Mouse (Mus musculus): ENCODE measurements around the gene Sept9. TPM values are rescaled to one million over a fixed set of nuclear protein-coding genes. Genes with fewer than 3 reads are reported as not detected.

Gene Sept9
- polyA plus RNA-seq, 1 experiment from 2014 or later, result 139 TPM

GRCm38 (mm10) chr11:117410059-117410458 lies 210.6 kb downstream of the Sept9 start:
- H3K9ac ChIP-seq (ENCODE audit: low read length), result no peak overlapping the region
- no peak for ATAC-seq (ENCODE audit: low read depth)
- H3K4me1 ChIP-seq (replicated peaks; ENCODE audit: control insufficient read depth, insufficient read depth, low read length), result peaks cover 26% of the 10 kb centered on the region
- no peak overlapping the region for H3K4me2 ChIP-seq (ENCODE audit: low read depth, low read length)
- no peak overlapping the region for H3K4me3 ChIP-seq (ENCODE audit: low read length)
- no peak overlapping the region for H3K27ac ChIP-seq (ENCODE audit: low read length)
- H3K36me3 ChIP-seq (ENCODE audit: control insufficient read depth, insufficient read depth, low read length), result no peaks in the 10 kb centered on the region
- H3K9me3 ChIP-seq (ENCODE audit: control insufficient read depth, low read length), result no peaks in the 10 kb centered on the region
- WGBS, result 9% methylated on average over 6 of the region's 6 CpGs
- peaks cover 44% of the 10 kb centered on the region for H3K27me3 ChIP-seq (ENCODE audit: control insufficient read depth, insufficient read depth, low read depth, low read length)

GRCm38 (mm10) chr11:117411663-117412062 lies 212.2 kb downstream of the Sept9 start:
- Histone ChIP-seq H3K9me3 (ENCODE audit: control insufficient read depth, low read length) (no peaks in the 10 kb centered on the region), H3K4me1 (replicated peaks; ENCODE audit: control insufficient read depth, insufficient read depth, low read length) (peaks cover 30% of the 10 kb centered on the region), H3K27ac (ENCODE audit: low read length) (no peak overlapping the region), H3K4me3 (ENCODE audit: low read length) (no peak overlapping the region), H3K9ac (ENCODE audit: low read length) (no peak overlapping the region), H3K27me3 (ENCODE audit: control insufficient read depth, insufficient read depth, low read depth, low read length) (peaks cover 53% of the 10 kb centered on the region), H3K4me2 (ENCODE audit: low read depth, low read length) (no peak overlapping the region), H3K36me3 (ENCODE audit: control insufficient read depth, insufficient read depth, low read length) (no peaks in the 10 kb centered on the region)
- WGBS, result 85% methylated on average over 4 of the region's 4 CpGs
- no peak for ATAC-seq (ENCODE audit: low read depth)

Other genes with a start within 250 kb of the Sept9 start
- 74.5 and 76.5 TPM in 2 replicates for gene Sec14l1, start 84.5 kb upstream of the Sept9 start, polyA plus RNA-seq (2015; fragmentation: Nextera tagmentation; extraction: Ambion mirVana)

Measured in lung, embryonic 16.5 days (tissue).